Mouse (Mus musculus) midbrain, postnatal 0 days (tissue): ENCODE data around the gene Olfr1289. TPM values are rescaled to one million over a fixed set of nuclear protein-coding genes. Genes with fewer than 3 reads are reported as not detected.

ENCODE experiments used
- ATAC-seq: fragments of 200-750 bp; cut with Nextera tagmentation; 2 replicates; pipeline ENCODE4 v1.8.0; 2017; ENCODE audit warnings: moderate number of reproducible peaks, mild to moderate bottlenecking, moderate TSS enrichment, moderate library complexity; ENCODE audit not compliant: low FRiP score
- DNase-seq: peaks from one replicate; pipeline ENCODE4 v3.0.0-alpha.2; 2015; ENCODE audit warnings: low spot score
- H3K27ac ChIP-seq: fragments of 300-500 bp; sonication (generic); 2 replicates; pipeline ENCODE4 v1.5.1; 2014; ENCODE audit warnings: low read depth, mild to moderate bottlenecking, low read length, mixed read lengths
- H3K27me3 ChIP-seq: fragments of 300-500 bp; sonication (generic); 2 replicates; pipeline ENCODE4 v1.6.1; 2014; ENCODE audit warnings: low read length, control low read depth, mixed read lengths; ENCODE audit not compliant: insufficient read depth
- H3K36me3 ChIP-seq: fragments of 300-500 bp; sonication (generic); 2 replicates; pipeline ENCODE4 v1.6.1; 2014; ENCODE audit warnings: low read length, control low read depth, mixed read lengths; ENCODE audit not compliant: insufficient read depth
- H3K4me1 ChIP-seq: fragments of 300-500 bp; sonication (generic); 2 replicates; pipeline ENCODE4 v1.6.1; 2014; ENCODE audit warnings: mild to moderate bottlenecking, control low read depth, antibody characterized with exemption, low read length, mixed read lengths; ENCODE audit not compliant: insufficient read depth
- H3K4me2 ChIP-seq: fragments of 300-500 bp; sonication (generic); 2 replicates; pipeline ENCODE4 v1.6.1; 2014; ENCODE audit warnings: low read depth, mild to moderate bottlenecking, low read length, mixed read lengths; ENCODE audit not compliant: poor library complexity, severe bottlenecking
- H3K4me3 ChIP-seq: fragments of 300-500 bp; sonication (generic); 2 replicates; pipeline ENCODE4 v1.5.1; 2014; ENCODE audit warnings: low read depth, mild to moderate bottlenecking, low read length, moderate library complexity
- H3K9ac ChIP-seq: fragments of 300-500 bp; sonication (generic); replicated peaks from 2 replicates; pipeline ENCODE4 v1.6.1; 2014; ENCODE audit warnings: mild to moderate bottlenecking, low read length, moderate library complexity, mixed read lengths; ENCODE audit not compliant: poor library complexity, severe bottlenecking
- H3K9me3 ChIP-seq: fragments of 300-500 bp; sonication (generic); 2 replicates; pipeline ENCODE4 v1.6.1; 2016; ENCODE audit warnings: low read length, control low read depth
- CTCF ChIP-seq: IDR thresholded peaks from 2 replicates; pipeline ENCODE4 v1.5.1; 2016; ENCODE audit warnings: antibody characterized with exemption, mild to moderate bottlenecking
- WGBS: fragments of 180-500 bp; shearing (Covaris S2); extraction: QIAGEN DNeasy Blood & Tissue Kit; methylation state at CpG from one replicate; pipeline ENCODE4 v1.1.7; 2014; 5-methylcytosine and 5-hydroxymethylcytosine counted together
- polyA plus RNA-seq: library from polyadenylated mRNA; unstranded; fragments of >200 nt; fragmentation: Nextera tagmentation; extraction: Ambion mirVana; gene quantifications from 2 replicates; pipeline ENCODE4 v1.2.1, GENCODE M21; 2015
- total RNA-seq: library from RNA; depleted of rRNA; stranded (reverse); fragments of >200 nt; gene quantifications from 2 replicates; pipeline ENCODE4 v1.2.3, GENCODE M21; 2014; rRNA removed

The Olfr1289 gene
- total and polyA plus RNA-seq, 2 experiments from 2014 or later: not detected

GRCm38 (mm10) chr2:111524903-111525302, 44.3 kb downstream of the Olfr1289 start, which contains the start of gene Olfr1293-ps:
TSS of gene Olfr1293-ps (plus strand) at chr2:111525203.
- no peak within 1 kb of the TSS for H3K4me3 ChIP-seq
- ATAC-seq (no peak), DNase-seq (no peak)
- H3K36me3 ChIP-seq: no peaks in the 10 kb centered on the region
- H3K27me3 ChIP-seq: no peaks in the 10 kb centered on the region
- WGBS: 95% methylated on average over 1 of the region's 1 CpGs
- H3K9ac ChIP-seq: no peak within 1 kb of the TSS
- H3K4me2 ChIP-seq: no peak within 1 kb of the TSS
- no peaks in the 10 kb centered on the region for H3K9me3 ChIP-seq
- H3K4me1 ChIP-seq: no peaks in the 10 kb centered on the region
- no peak for TF ChIP-seq CTCF
- no peak within 1 kb of the TSS for H3K27ac ChIP-seq

Other genes starting within 250 kb of the Olfr1289 start
- not detected in 2 replicates for gene Olfr1275, start 245.5 kb upstream of the Olfr1289 start, total RNA-seq
- gene Olfr1275, start 245.5 kb upstream of the Olfr1289 start, polyA plus RNA-seq: not detected in 2 replicates
- not detected in 2 replicates for gene Olfr1276, start 226.3 kb upstream of the Olfr1289 start, total RNA-seq
- not detected in 2 replicates for gene Olfr1276, start 226.3 kb upstream of the Olfr1289 start, polyA plus RNA-seq
- not detected in 2 replicates for gene Olfr1277, start 206.7 kb upstream of the Olfr1289 start, total RNA-seq
- not detected in 2 replicates for gene Olfr1277, start 206.7 kb upstream of the Olfr1289 start, polyA plus RNA-seq
- gene Olfr1278, start 190.7 kb upstream of the Olfr1289 start, total RNA-seq: not detected in 2 replicates
- gene Olfr1278, start 190.7 kb upstream of the Olfr1289 start, polyA plus RNA-seq: not detected in 2 replicates
- gene Olfr1279, start 180.2 kb upstream of the Olfr1289 start, total RNA-seq: not detected in 2 replicates
- not detected in 2 replicates for gene Olfr1279, start 180.2 kb upstream of the Olfr1289 start, polyA plus RNA-seq
- not detected in 2 replicates for gene Olfr1280, start 166.8 kb upstream of the Olfr1289 start, total RNA-seq
- not detected in 2 replicates for gene Olfr1280, start 166.8 kb upstream of the Olfr1289 start, polyA plus RNA-seq
- gene Olfr1281, start 154.3 kb upstream of the Olfr1289 start, total RNA-seq: not detected in 2 replicates
- not detected in 2 replicates for gene Olfr1281, start 154.3 kb upstream of the Olfr1289 start, polyA plus RNA-seq
- not detected in 2 replicates for gene Olfr1282, start 144.7 kb upstream of the Olfr1289 start, total RNA-seq
- gene Olfr1282, start 144.7 kb upstream of the Olfr1289 start, polyA plus RNA-seq: not detected in 2 replicates
- gene Olfr1283, start 114.0 kb upstream of the Olfr1289 start, total RNA-seq: not detected in 2 replicates
- not detected in 2 replicates for gene Olfr1283, start 114.0 kb upstream of the Olfr1289 start, polyA plus RNA-seq
- not detected in 2 replicates for gene Olfr1284, start 105.3 kb upstream of the Olfr1289 start, total RNA-seq
- not detected in 2 replicates for gene Olfr1284, start 105.3 kb upstream of the Olfr1289 start, polyA plus RNA-seq
- gene Olfr1286, start 57.7 kb upstream of the Olfr1289 start, total RNA-seq: not detected in 2 replicates
- gene Olfr1286, start 57.7 kb upstream of the Olfr1289 start, polyA plus RNA-seq: not detected in 2 replicates
- gene Olfr1287, start 31.7 kb upstream of the Olfr1289 start, total RNA-seq: not detected in 2 replicates
- not detected in 2 replicates for gene Olfr1287, start 31.7 kb upstream of the Olfr1289 start, polyA plus RNA-seq
- not detected in 2 replicates for gene Olfr1288, start 6.7 kb upstream of the Olfr1289 start, total RNA-seq
- gene Olfr1288, start 6.7 kb upstream of the Olfr1289 start, polyA plus RNA-seq: not detected in 2 replicates
- gene Olfr1290, start 13.0 kb downstream of the Olfr1289 start, total RNA-seq: not detected in 2 replicates
- not detected in 2 replicates for gene Olfr1290, start 13.0 kb downstream of the Olfr1289 start, polyA plus RNA-seq
- not detected in 2 replicates for gene Olfr1291-ps1, start 16.4 kb downstream of the Olfr1289 start, total RNA-seq
- gene Olfr1291-ps1, start 16.4 kb downstream of the Olfr1289 start, polyA plus RNA-seq: not detected in 2 replicates
- gene Olfr1293-ps, start 44.4 kb downstream of the Olfr1289 start, total RNA-seq: not detected in 2 replicates
- not detected in 2 replicates for gene Olfr1293-ps, start 44.4 kb downstream of the Olfr1289 start, polyA plus RNA-seq
- gene Olfr1294, start 59.5 kb downstream of the Olfr1289 start, total RNA-seq: not detected in 2 replicates
- gene Olfr1294, start 59.5 kb downstream of the Olfr1289 start, polyA plus RNA-seq: not detected in 2 replicates
- not detected in 2 replicates for gene Olfr1295, start 88.9 kb downstream of the Olfr1289 start, total RNA-seq
- gene Olfr1295, start 88.9 kb downstream of the Olfr1289 start, polyA plus RNA-seq: not detected in 2 replicates
- not detected in 2 replicates for gene Olfr1297, start 145.7 kb downstream of the Olfr1289 start, total RNA-seq
- not detected in 2 replicates for gene Olfr1297, start 145.7 kb downstream of the Olfr1289 start, polyA plus RNA-seq
- gene Olfr1298, start 168.4 kb downstream of the Olfr1289 start, total RNA-seq: not detected in 2 replicates
- gene Olfr1298, start 168.4 kb downstream of the Olfr1289 start, polyA plus RNA-seq: not detected in 2 replicates
- gene Olfr1299, start 180.6 kb downstream of the Olfr1289 start, total RNA-seq: not detected in 2 replicates
- not detected in 2 replicates for gene Olfr1299, start 180.6 kb downstream of the Olfr1289 start, polyA plus RNA-seq